Mouse (Mus musculus) stomach, postnatal 0 days (tissue): ENCODE measurements at regions not wholly inside any gene's neighbourhood (a gene's known extent, or its start where the extent isn't known, plus 50 kb on each side); places are given as distances from the start of the nearest gene placed in this dataset.

Experiments used
- CTCF ChIP-seq: IDR thresholded peaks from 2 replicates; pipeline ENCODE4 v1.5.1; 2016; ENCODE audit warnings: antibody characterized with exemption, low read depth, mild to moderate bottlenecking, moderate library complexity
- EP300 ChIP-seq: optimal IDR thresholded peaks from 2 replicates; pipeline ENCODE3; 2016; ENCODE audit warnings: antibody characterized with exemption

GRCm38 (mm10) chr5:74857161-74857560, 154.4 kb upstream of the Lnx1 start:
- TF ChIP-seq CTCF (no peak), EP300 (no peak)
